Mouse (Mus musculus) cortical plate, adult 2 months (tissue): Measurements from ENCODE around the gene Batf.

Experiments
- CTCF ChIP-seq: fragments of 200-500 bp; IDR thresholded peaks from 2 replicates; pipeline ENCODE4 v1.5.1; 2011; ENCODE audit warnings: mild to moderate bottlenecking, control low read depth, low read length; ENCODE audit not compliant: insufficient read depth; ENCODE audit errors: extremely low read depth
- POLR2A ChIP-seq: fragments of 200-500 bp; IDR thresholded peaks from 2 replicates; pipeline ENCODE4 v1.6.1; 2011; ENCODE audit warnings: mild to moderate bottlenecking, low read length, control low read depth; ENCODE audit not compliant: insufficient read depth; ENCODE audit errors: extremely low read depth

DNA sequence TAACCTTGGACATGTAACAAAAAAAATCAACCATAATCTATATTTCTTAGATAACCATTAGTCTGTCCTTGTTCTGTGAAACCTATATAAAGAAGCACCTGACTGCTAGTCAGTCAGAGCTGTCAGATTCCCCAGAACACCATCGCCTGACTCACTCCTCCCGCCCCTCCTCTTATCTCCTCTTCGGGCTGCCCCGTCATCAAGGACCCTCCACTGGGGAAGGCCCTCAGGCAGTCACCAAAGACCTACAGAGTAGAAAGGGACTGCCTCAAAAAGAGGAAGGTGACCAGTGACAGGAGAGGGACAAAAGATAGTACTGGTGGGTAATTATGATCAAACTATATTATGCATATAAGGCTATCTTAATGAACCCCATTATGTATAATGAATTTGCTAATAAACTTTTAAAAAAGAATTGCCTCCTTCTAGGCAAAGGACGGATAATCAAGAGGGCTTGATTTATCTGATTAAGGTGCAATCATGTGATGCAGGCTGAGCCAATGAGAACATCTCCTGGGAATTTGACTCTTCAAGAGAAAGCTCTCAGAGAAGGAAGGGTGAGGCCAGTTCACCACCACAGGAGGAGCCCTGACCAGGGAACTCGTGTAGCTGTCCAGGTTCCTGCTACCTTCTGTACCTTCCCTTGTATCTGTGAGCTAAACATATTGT, 40.4 kb downstream of the Batf start:
- TF ChIP-seq CTCF: no peak
- no peak for TF ChIP-seq POLR2A
